Mouse (Mus musculus): ENCODE results near the gene Mapkapk5.

DNA sequence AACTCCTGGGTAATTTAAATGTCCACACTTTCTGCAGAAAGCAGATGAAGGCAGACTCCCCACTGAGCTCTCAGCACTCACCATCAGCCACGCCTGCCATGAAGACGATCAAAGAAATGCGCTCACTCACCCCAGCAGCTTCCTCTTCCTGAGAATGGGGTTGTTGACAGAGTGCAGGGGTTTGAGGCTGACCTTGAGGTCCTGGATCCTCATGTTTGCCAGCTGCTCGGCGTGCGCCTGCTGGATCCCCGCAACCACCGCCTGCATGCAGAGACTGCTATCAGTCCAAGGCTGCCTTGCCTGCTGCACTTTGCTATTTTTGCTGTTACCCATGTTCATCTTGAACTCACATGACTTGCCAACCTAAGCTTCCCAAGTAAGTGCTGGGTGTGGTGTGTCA lies 18.7 kb downstream of the Mapkapk5 start:
- TF ChIP-seq GATA1 (IDR thresholded peaks at IDR 0.05; ENCODE audit: low read length): no peak
- TF ChIP-seq TAL1 (IDR thresholded peaks at IDR 0.05; ENCODE audit: low read length): no peak

Data from erythroblast, embryonic 14.5 days (primary cell).